Mouse (Mus musculus) hindbrain, embryonic 15.5 days (tissue): Measurements from ENCODE around the gene Telo2. TPM values are rescaled to one million over a fixed set of nuclear protein-coding genes. Genes with fewer than 3 reads are reported as not detected.

Source experiments
- ATAC-seq: fragments of 200-750 bp; cut with Nextera tagmentation; 2 replicates; pipeline ENCODE4 v1.8.0; 2017; ENCODE audit warnings: low read depth, moderate number of reproducible peaks, moderate TSS enrichment; ENCODE audit not compliant: low FRiP score
- H3K27ac ChIP-seq: fragments of 300-500 bp; sonication (generic); replicated peaks from 2 replicates; pipeline ENCODE4 v1.5.1; 2015; ENCODE audit warnings: mild to moderate bottlenecking, inconsistent platforms
- H3K27me3 ChIP-seq: fragments of 300-500 bp; sonication (generic); 2 replicates; pipeline ENCODE4 v1.6.1; 2015; ENCODE audit warnings: control low read depth, inconsistent platforms
- H3K36me3 ChIP-seq: fragments of 300-500 bp; sonication (generic); 2 replicates; pipeline ENCODE4 v1.6.1; 2015; ENCODE audit warnings: control low read depth, inconsistent platforms
- H3K4me1 ChIP-seq: fragments of 300-500 bp; sonication (generic); replicated peaks from 2 replicates; pipeline ENCODE4 v1.6.1; 2015; ENCODE audit warnings: control low read depth, inconsistent platforms
- H3K4me2 ChIP-seq: fragments of 300-500 bp; sonication (generic); 2 replicates; pipeline ENCODE4 v1.6.1; 2015; ENCODE audit warnings: moderate library complexity, mild to moderate bottlenecking, inconsistent platforms
- H3K4me3 ChIP-seq: fragments of 300-500 bp; sonication (generic); 2 replicates; pipeline ENCODE4 v1.5.1; 2015; ENCODE audit warnings: mild to moderate bottlenecking, inconsistent platforms
- H3K9ac ChIP-seq: fragments of 300-500 bp; sonication (generic); 2 replicates; pipeline ENCODE4 v1.6.1; 2015; ENCODE audit warnings: inconsistent platforms
- H3K9me3 ChIP-seq: fragments of 300-500 bp; sonication (generic); 2 replicates; pipeline ENCODE4 v1.6.1; 2016; ENCODE audit warnings: control low read depth, inconsistent platforms
- WGBS: fragments of 180-500 bp; shearing (Covaris S2); methylation state at CpG from one replicate; pipeline ENCODE4 v1.1.7; 2015; 5-methylcytosine and 5-hydroxymethylcytosine counted together
- polyA plus RNA-seq: library from polyadenylated mRNA; unstranded; fragments of >200 nt; fragmentation: Nextera tagmentation; extraction: Ambion mirVana; gene quantifications from 2 replicates; pipeline ENCODE4 v1.2.1, GENCODE M21; 2015

The Telo2 gene
- polyA plus RNA-seq, 1 experiment from 2014 or later = 58.9 TPM

- no peak for ATAC-seq
Measured at GRCm38 (mm10) chr17:25096221-25096620, 19.5 kb downstream of the Telo2 start.

DNA sequence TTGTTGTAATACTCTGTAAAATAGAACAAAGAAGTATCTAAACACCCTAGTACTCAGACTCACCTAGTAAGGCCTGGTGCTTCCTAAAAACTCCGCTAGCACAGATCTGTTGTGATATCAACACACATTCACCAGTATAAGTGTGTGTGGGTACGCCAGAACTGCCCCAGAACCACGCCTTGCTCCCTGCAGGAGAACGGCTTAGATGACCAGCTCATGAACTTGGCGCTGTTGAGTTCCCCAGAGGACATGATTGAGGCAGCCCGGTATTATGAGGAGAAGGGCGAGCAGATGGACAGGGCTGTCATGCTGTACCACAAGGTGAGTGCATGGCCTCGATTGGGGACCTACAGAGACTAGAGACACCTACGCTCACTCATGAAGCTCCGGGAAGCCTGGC is 25.3 kb downstream of the Telo2 start:
- H3K9me3 ChIP-seq = no peaks in the 10 kb centered on the region
- no peak overlapping the region for H3K9ac ChIP-seq
- H3K27ac ChIP-seq = no peak overlapping the region
- H3K27me3 ChIP-seq = no peaks in the 10 kb centered on the region
- H3K4me2 ChIP-seq = no peak overlapping the region
- no peak overlapping the region for H3K4me3 ChIP-seq
- no peaks in the 10 kb centered on the region for H3K4me1 ChIP-seq
- no peak for ATAC-seq
- peaks cover 24% of the 10 kb centered on the region for H3K36me3 ChIP-seq
- WGBS = 95% methylated on average over 10 of the region's 10 CpGs

More at GRCm38 (mm10) chr17:25096221-25096620, 19.5 kb downstream of the Telo2 start:
- H3K27ac ChIP-seq = no peak overlapping the region
- no peak overlapping the region for H3K4me3 ChIP-seq
- no peak overlapping the region for H3K4me2 ChIP-seq
- H3K4me1 ChIP-seq = no peaks in the 10 kb centered on the region
- no peaks in the 10 kb centered on the region for H3K27me3 ChIP-seq
- no peak overlapping the region for H3K9ac ChIP-seq
- 92% methylated on average over 2 of the region's 2 CpGs for WGBS
- no peaks in the 10 kb centered on the region for H3K9me3 ChIP-seq
- peaks cover 38% of the 10 kb centered on the region for H3K36me3 ChIP-seq

DNA sequence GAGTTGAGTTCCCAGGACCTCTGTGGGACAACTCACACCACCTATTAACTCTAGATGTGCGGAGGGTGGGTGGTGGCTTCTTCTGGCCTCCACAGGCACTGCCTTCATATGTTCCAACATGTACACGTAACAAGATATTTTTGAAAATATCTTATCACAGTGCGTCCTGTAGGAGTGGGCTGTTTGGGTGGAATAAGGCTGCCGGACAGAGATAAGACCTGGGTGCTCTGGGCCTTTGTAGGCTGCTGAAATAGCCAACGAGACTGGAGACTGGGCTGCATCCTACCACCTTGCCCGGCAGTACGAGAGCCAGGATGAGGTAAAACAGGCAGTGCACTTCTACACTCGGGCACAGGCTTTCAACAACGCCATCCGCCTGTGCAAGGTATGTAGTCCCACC is 26.6 kb downstream of the Telo2 start:
- Histone ChIP-seq H3K4me1 (no peaks in the 10 kb centered on the region), H3K9me3 (no peaks in the 10 kb centered on the region), H3K9ac (no peak overlapping the region), H3K27ac (no peak overlapping the region), H3K4me2 (no peak overlapping the region), H3K4me3 (no peak overlapping the region), H3K36me3 (peaks cover 17% of the 10 kb centered on the region), H3K27me3 (no peaks in the 10 kb centered on the region)
- 97% methylated on average over 10 of the region's 10 CpGs for WGBS
- ATAC-seq = no peak

DNA sequence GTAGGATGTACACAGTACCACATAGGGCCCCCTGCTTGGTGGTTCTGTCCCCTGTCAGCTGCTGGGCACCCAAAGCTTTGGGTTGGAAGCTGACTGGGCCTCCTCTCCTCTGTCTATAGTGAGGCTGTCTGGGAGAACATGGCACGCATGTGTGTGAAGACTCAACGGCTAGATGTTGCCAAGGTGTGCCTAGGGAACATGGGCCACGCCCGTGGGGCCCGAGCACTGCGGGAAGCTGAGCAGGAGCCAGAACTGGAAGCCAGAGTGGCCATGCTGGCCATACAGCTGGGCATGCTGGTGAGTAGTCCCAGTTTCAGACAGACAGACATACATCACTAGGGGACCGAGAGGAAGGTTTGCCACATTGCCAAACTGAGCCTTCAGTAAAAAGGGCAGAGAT is 29.0 kb downstream of the Telo2 start:
- no peaks in the 10 kb centered on the region for H3K4me1 ChIP-seq
- H3K9me3 ChIP-seq = no peaks in the 10 kb centered on the region
- H3K4me2 ChIP-seq = no peak overlapping the region
- peaks cover 10% of the 10 kb centered on the region for H3K36me3 ChIP-seq
- no peak for ATAC-seq
- H3K4me3 ChIP-seq = no peak overlapping the region
- WGBS = 92% methylated on average over 7 of the region's 7 CpGs
- H3K27ac ChIP-seq = no peak overlapping the region
- H3K9ac ChIP-seq = no peak overlapping the region
- no peaks in the 10 kb centered on the region for H3K27me3 ChIP-seq

DNA sequence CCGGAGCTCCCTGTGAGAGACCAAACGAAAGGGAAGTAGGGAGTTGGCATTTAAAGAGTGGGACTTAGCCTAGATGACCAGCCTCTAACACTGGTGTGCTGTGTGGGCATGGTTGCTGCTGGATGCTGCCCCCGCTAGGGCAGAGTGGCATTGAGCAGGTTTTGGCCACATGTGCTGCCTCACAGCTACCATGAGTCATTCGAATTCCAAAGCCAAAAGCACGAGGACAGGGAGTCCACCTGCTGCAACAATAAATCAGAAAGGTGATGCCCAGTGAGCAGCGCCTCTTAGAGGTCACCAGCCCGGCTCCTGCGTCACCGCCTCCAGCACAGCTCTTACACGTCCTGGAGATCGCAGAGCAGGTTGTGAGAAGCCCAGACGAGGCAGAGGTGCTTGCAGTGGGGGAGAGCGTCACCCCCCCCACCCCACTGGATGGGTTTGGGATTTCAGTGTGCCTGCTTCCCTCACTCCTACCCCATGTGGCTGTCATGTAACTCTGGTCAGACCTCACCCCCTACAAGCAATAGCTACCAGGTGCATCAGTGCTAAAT is 30.9 kb downstream of the Telo2 start:
- Histone ChIP-seq H3K4me2 (no peak overlapping the region), H3K4me3 (no peak overlapping the region), H3K27ac (no peak overlapping the region), H3K36me3 (peaks cover 8% of the 10 kb centered on the region), H3K4me1 (no peaks in the 10 kb centered on the region), H3K9ac (no peak overlapping the region), H3K27me3 (no peaks in the 10 kb centered on the region), H3K9me3 (no peaks in the 10 kb centered on the region)
- WGBS = 85% methylated on average over 13 of the region's 13 CpGs
- no peak for ATAC-seq

DNA sequence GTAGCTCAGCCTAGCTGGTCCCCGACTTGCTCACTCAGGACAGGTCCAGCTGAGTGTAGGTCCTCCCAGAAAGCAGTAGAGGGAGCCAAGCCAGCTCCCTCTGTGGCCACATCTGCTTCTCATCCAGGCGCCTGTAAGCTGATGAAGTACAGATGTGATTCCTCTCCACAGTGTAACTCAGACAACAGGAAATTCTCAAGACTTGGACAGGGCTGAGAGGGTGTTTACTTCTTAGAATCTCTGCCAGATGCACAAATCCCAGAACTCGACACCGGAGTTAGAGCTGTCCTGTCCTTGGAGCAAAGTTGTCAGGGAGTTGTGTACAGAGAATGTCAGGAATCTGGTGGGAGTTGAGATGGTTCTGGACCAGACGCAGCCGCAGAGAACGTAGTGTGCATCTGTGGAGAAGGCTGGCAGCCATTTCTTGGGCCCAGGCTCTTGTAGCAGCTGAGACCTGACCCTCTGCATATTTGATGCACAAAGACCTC is 32.3 kb downstream of the Telo2 start, which contains the start of gene Tmem204:
Gene Tmem204, minus strand, starts transcription at position 148 of the 488 bp plus-strand sequence.
- ATAC-seq = no peak
- Histone ChIP-seq H3K4me2 (no peak within 1 kb of the TSS), H3K9me3 (no peaks in the 10 kb centered on the region), H3K27me3 (no peaks in the 10 kb centered on the region), H3K36me3 (no peaks in the 10 kb centered on the region; the same call in 1 of the 2 replicates), H3K4me1 (peaks cover 5% of the 10 kb centered on the region), H3K4me3 (no peak within 1 kb of the TSS), H3K9ac (no peak within 1 kb of the TSS), H3K27ac (no peak within 1 kb of the TSS; the same call in 1 of the 2 replicates)
- 64% methylated on average over 7 of the region's 7 CpGs for WGBS

DNA sequence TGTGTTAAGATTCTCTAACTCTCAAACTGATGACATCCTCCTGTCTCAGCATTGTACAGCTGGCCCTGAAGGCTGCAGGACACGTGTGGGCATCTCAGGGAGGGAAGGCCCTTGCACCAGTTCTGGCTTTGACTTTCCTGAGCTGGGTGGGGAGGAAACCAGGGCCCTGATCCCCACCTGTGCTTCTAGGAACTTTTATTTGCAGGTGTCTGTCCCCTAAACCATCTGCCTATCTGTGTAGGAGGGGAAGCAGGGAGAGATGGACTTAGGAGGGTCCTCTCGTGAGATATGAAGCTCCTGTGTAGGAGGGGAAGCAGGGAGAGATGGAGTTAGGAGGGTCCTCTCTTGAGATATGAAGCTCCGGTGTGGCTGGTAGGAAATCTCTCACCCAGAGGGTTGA is 32.9 kb downstream of the Telo2 start:
- H3K4me1 ChIP-seq = peaks cover 11% of the 10 kb centered on the region
- H3K9me3 ChIP-seq = no peaks in the 10 kb centered on the region
- WGBS = 79% methylated on average over 3 of the region's 3 CpGs
- no peak overlapping the region; the same call in 1 of the 2 replicates for H3K27ac ChIP-seq
- no peak overlapping the region for H3K4me2 ChIP-seq
- no peaks in the 10 kb centered on the region for H3K27me3 ChIP-seq
- ATAC-seq = no peak
- no peak overlapping the region for H3K4me3 ChIP-seq
- H3K9ac ChIP-seq = no peak overlapping the region
- no peaks in the 10 kb centered on the region; the same call in 1 of the 2 replicates for H3K36me3 ChIP-seq

GRCm38 (mm10) chr17:25082081-25082847 is 33.5 kb downstream of the Telo2 start:
- no peaks in the 10 kb centered on the region for H3K27me3 ChIP-seq
- ATAC-seq = no peak
- 77% methylated on average over 14 of the region's 14 CpGs for WGBS
- H3K4me1 ChIP-seq = peaks cover 17% of the 10 kb centered on the region
- peak overlapping the region; percentile 27; the same call in 1 of the 2 replicates for H3K27ac ChIP-seq
- no peak overlapping the region for H3K9ac ChIP-seq
- H3K9me3 ChIP-seq = no peaks in the 10 kb centered on the region
- H3K4me3 ChIP-seq = no peak overlapping the region
- no peaks in the 10 kb centered on the region for H3K36me3 ChIP-seq
- H3K4me2 ChIP-seq = no peak overlapping the region

GRCm38 (mm10) chr17:25080960-25081381 is 34.8 kb downstream of the Telo2 start:
- no peak overlapping the region for H3K4me2 ChIP-seq
- peaks cover 21% of the 10 kb centered on the region for H3K4me1 ChIP-seq
- no peaks in the 10 kb centered on the region for H3K9me3 ChIP-seq
- no peak for ATAC-seq
- 89% methylated on average over 11 of the region's 11 CpGs for WGBS
- peak overlapping the region; percentile 23 for H3K4me3 ChIP-seq
- H3K36me3 ChIP-seq = no peaks in the 10 kb centered on the region
- no peaks in the 10 kb centered on the region for H3K27me3 ChIP-seq
- H3K27ac ChIP-seq = peak overlapping the region; percentile 40
- H3K9ac ChIP-seq = no peak overlapping the region

DNA sequence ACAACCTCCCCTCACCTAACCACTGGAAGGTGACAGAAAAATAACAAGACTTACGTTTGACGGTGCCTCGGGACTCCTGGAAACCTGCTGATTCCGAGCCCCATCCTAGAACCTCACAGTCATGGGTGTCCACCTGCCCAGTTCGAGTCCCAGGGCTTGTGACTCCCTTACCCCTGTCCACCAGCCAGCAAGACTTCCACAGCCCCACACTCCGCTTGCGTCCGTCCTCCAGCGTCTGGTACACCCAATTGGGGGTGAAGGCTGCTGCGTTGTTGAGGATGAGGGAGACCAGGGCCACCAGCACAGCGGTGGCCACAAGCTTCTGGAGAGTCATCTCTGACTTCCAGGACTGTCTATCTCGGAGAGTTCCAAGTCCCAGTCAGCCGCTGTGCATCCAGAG is 35.6 kb downstream of the Telo2 start:
- ATAC-seq = no peak
- H3K9ac ChIP-seq = no peak overlapping the region
- no peaks in the 10 kb centered on the region for H3K9me3 ChIP-seq
- H3K4me2 ChIP-seq = no peak overlapping the region; the same call in 1 of the 2 replicates
- H3K4me3 ChIP-seq = peak overlapping the region; percentile 23
- peak overlapping the region; percentile 40 for H3K27ac ChIP-seq
- H3K27me3 ChIP-seq = no peaks in the 10 kb centered on the region
- H3K36me3 ChIP-seq = no peaks in the 10 kb centered on the region
- 89% methylated on average over 13 of the region's 13 CpGs for WGBS
- H3K4me1 ChIP-seq = peaks cover 21% of the 10 kb centered on the region

DNA sequence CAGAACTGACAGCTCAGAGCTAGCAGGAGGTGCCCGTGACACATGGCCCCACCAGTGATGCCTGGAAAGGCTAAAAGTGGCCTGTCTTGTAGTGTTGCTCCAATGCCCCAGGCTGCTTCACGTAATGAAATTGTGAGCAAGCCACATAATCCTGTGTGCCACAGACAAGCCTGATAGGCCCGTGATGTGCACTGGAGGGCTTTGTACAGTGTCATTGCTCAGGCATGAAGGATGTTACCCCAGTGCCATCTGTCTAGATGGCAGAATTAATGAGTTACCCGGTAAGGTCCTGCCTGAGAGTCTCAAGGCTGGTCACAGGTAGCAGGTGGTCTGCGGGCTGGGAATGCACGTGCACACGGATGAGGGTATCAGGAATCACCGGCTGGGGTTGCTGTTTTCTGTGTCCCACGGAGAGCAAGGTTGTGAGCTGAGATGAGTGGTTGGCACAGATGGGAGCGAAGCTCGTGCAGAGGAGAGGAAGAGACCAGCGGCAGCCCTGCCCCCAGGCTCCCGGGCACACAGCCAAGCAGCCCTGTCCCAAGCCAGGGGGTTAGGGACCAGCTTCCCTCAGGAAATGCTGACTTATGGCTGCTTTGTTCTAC is 37.9 kb downstream of the Telo2 start:
- H3K4me3 ChIP-seq = 0 out of 2 replicates have a peak overlapping the region, but pooled peaks have one; percentile 23
- H3K9ac ChIP-seq = no peak overlapping the region
- peaks cover 21% of the 10 kb centered on the region for H3K4me1 ChIP-seq
- no peaks in the 10 kb centered on the region for H3K36me3 ChIP-seq
- WGBS = 52% methylated on average over 13 of the region's 13 CpGs
- H3K4me2 ChIP-seq = peak overlapping the region; percentile 31
- H3K27me3 ChIP-seq = no peaks in the 10 kb centered on the region
- ATAC-seq = peak; percentile 81
- H3K27ac ChIP-seq = peak overlapping the region; percentile 68
- H3K9me3 ChIP-seq = no peaks in the 10 kb centered on the region

DNA sequence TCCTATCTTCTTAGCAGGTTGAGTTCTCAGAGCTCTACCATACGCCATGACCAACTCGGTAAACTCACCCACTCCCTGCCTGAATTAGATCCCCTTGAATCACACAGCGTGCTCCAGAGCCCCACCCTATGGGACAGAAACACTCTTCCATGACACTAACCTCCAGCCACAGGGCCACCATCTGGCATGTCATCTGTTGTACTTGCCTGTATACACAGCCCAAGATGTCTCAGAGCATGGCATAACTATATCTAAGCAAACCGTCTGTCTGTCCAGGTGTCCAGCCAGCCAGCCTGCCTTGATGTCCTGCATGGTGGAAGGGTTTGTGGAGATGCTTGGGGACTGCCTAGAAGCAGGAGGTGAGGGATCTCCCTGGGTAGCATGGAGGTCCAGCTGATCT is 38.9 kb downstream of the Telo2 start:
- H3K27me3 ChIP-seq = no peaks in the 10 kb centered on the region
- H3K9me3 ChIP-seq = no peaks in the 10 kb centered on the region
- H3K27ac ChIP-seq = peak overlapping the region; percentile 68
- no peak overlapping the region for H3K9ac ChIP-seq
- no peak overlapping the region for H3K4me3 ChIP-seq
- H3K4me2 ChIP-seq = no peak overlapping the region
- ATAC-seq = no peak
- peaks cover 21% of the 10 kb centered on the region for H3K4me1 ChIP-seq
- H3K36me3 ChIP-seq = no peaks in the 10 kb centered on the region
- 84% methylated on average over 4 of the region's 4 CpGs for WGBS
